Mouse (Mus musculus) cerebellum, adult 2 months (tissue): ENCODE data around the gene Tnni3. TPM values are rescaled to one million over a fixed set of nuclear protein-coding genes. Genes with fewer than 3 reads are reported as not detected.

ENCODE experiments used
- DNase-seq, 2 experiments: peaks; one replicate each; pipeline ENCODE4 v3.0.0; 2021
- H3K27ac ChIP-seq: fragments of 200-500 bp; 2 replicates; pipeline ENCODE4 v1.5.1; 2012; ENCODE audit warnings: low read length, control low read depth, inconsistent platforms; ENCODE audit not compliant: insufficient read depth
- H3K27me3 ChIP-seq: fragments of 200-500 bp; 2 replicates; pipeline ENCODE4 v1.6.1; 2012; ENCODE audit warnings: inconsistent platforms, mild to moderate bottlenecking, low read length, moderate library complexity; ENCODE audit not compliant: control insufficient read depth, insufficient read depth
- H3K4me1 ChIP-seq: fragments of 200-500 bp; 2 replicates; pipeline ENCODE4 v1.6.1; 2011; ENCODE audit warnings: low read length; ENCODE audit not compliant: control insufficient read depth, insufficient read depth
- H3K4me3 ChIP-seq: fragments of 200-500 bp; replicated peaks from 2 replicates; pipeline ENCODE3; 2011; ENCODE audit warnings: mild to moderate bottlenecking, low read depth, low read length, control low read depth; ENCODE audit not compliant: insufficient read depth
- CTCF ChIP-seq: fragments of 200-500 bp; IDR thresholded peaks from 2 replicates; pipeline ENCODE4 v1.5.1; 2011; ENCODE audit warnings: low read depth, mild to moderate bottlenecking, control low read depth, low read length, moderate library complexity, borderline replicate concordance; ENCODE audit not compliant: insufficient read depth
- POLR2A ChIP-seq: fragments of 200-500 bp; IDR thresholded peaks from 2 replicates; pipeline ENCODE4 v1.6.1; 2011; ENCODE audit warnings: low read length, control low read depth, borderline replicate concordance; ENCODE audit not compliant: insufficient read depth
- WGBS: fragments of 180-500 bp; shearing (Covaris S2); methylation state at CpG from one replicate; pipeline ENCODE4 v1.1.7; 2018; 5-methylcytosine and 5-hydroxymethylcytosine counted together
- polyA plus RNA-seq: library from polyadenylated mRNA; depleted of rRNA; stranded (reverse); fragments of >200 nt; gene quantifications from 2 replicates; pipeline ENCODE4 v1.2.3, GENCODE M21; 2012

Gene Tnni3
- polyA plus RNA-seq, 1 experiment: 9.5 TPM

DNA sequence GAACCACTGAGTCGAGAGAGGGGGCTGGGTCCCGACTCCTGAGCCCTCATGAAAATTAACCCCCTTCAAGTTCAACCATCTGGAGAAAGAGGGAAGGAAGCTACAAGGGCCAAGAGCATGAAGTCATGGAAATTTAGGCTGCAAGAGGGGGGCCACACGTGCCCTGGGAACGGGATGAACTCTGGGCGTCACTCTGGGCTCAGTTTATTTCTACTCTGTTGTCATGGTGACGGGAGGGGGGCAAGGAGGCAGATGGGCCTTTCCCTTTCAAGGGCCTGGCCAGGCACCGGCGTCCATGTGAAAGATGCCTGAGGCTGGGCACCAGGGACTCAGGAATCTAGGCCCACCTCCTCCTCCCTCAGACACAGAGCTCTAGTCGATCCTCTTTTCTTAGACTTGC is 25.8 kb downstream of the Tnni3 start:
- Histone ChIP-seq H3K4me3 (no peak overlapping the region), H3K27ac (no peak overlapping the region), H3K27me3 (no peaks in the 10 kb centered on the region), H3K4me1 (peaks cover 15% of the 10 kb centered on the region)
- 2% methylated on average over 9 of the region's 9 CpGs for WGBS
- no peak for TF ChIP-seq CTCF
- TF ChIP-seq POLR2A: no peak
- no peak for DNase-seq

DNA sequence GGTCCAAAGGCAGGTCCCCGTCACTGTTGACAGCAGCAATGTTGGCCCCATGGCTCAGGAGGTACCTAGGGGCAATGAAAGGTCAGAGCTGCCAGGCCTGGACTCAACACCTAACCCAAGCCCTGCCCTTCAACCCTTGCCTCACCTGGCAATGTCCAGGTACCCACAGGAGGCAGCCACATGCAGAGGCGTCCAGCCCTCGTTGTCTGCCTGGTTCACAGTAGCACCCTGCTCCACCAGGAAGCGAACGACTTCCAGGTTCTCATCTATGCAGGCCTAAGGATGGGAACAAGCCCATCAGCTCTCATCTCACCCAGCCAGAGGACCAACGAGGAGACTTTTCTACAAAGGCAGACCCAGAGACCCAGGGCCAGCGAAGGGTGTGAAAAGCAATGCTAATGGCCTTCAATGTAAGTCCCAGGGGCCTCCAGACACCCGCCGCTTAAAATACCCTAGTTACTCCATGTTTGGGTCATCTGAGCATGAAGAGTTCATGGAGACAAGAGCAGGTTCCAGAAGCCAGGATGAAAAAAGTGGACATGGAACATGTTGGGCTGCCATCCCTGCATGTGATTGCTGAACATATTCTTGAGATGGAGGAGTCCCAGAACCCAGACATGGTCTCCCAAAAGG is 26.6 kb downstream of the Tnni3 start:
- Histone ChIP-seq H3K4me1 (peaks cover 23% of the 10 kb centered on the region), H3K27ac (no peak overlapping the region), H3K27me3 (no peaks in the 10 kb centered on the region), H3K4me3 (no peak overlapping the region)
- no peak for TF ChIP-seq POLR2A
- TF ChIP-seq CTCF: no peak
- DNase-seq: no peak
- 76% methylated on average over 9 of the region's 9 CpGs for WGBS

DNA sequence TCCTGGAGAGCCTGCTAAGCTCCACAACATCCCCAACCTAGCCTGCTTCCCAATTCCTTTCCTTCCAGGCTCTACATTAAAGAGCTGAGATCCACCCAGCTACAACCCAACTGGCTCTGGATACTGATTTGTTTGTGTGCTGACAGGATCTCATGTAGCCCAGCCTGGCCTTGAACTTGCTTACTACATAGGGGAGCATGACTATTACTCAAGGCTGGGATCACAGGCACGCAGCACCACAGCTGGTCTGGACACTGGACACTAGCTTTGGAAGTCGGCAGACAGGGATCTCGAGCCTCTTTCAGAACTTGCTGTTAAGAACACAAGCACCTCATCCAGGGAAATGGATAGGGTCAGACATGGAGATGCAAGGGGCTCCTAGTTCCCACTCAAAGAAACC is 27.6 kb downstream of the Tnni3 start:
- no peak overlapping the region for H3K27ac ChIP-seq
- WGBS: 97% methylated on average over 3 of the region's 3 CpGs
- no peak overlapping the region for H3K4me3 ChIP-seq
- no peaks in the 10 kb centered on the region for H3K27me3 ChIP-seq
- H3K4me1 ChIP-seq: peaks cover 25% of the 10 kb centered on the region
- no peak for DNase-seq
- no peak for TF ChIP-seq CTCF
- TF ChIP-seq POLR2A: no peak

DNA sequence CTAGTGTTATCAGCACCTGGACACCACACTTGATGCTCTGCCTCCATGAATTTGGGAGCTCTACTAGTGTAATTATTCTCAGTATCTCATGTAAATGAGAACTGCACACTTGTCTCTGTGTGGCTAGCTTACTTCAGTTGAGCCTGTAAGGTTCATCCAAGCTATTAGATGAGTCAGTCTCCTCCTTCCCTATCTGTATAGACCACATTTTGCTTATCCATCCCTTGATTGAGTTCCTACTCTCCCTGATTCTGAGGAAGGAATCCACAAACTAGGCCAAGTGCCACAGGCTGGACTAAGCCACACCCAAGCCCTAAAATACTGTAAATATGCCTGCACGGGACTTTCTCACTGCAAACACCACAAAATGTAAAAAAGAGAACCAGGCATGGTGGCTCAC is 30.0 kb downstream of the Tnni3 start:
- WGBS: 68% methylated on average over 1 of the region's 1 CpGs
- Histone ChIP-seq H3K4me3 (no peak overlapping the region), H3K27ac (no peak overlapping the region), H3K4me1 (peaks cover 17% of the 10 kb centered on the region), H3K27me3 (no peaks in the 10 kb centered on the region)
- no peak for DNase-seq
- no peak for TF ChIP-seq POLR2A
- no peak for TF ChIP-seq CTCF

DNA sequence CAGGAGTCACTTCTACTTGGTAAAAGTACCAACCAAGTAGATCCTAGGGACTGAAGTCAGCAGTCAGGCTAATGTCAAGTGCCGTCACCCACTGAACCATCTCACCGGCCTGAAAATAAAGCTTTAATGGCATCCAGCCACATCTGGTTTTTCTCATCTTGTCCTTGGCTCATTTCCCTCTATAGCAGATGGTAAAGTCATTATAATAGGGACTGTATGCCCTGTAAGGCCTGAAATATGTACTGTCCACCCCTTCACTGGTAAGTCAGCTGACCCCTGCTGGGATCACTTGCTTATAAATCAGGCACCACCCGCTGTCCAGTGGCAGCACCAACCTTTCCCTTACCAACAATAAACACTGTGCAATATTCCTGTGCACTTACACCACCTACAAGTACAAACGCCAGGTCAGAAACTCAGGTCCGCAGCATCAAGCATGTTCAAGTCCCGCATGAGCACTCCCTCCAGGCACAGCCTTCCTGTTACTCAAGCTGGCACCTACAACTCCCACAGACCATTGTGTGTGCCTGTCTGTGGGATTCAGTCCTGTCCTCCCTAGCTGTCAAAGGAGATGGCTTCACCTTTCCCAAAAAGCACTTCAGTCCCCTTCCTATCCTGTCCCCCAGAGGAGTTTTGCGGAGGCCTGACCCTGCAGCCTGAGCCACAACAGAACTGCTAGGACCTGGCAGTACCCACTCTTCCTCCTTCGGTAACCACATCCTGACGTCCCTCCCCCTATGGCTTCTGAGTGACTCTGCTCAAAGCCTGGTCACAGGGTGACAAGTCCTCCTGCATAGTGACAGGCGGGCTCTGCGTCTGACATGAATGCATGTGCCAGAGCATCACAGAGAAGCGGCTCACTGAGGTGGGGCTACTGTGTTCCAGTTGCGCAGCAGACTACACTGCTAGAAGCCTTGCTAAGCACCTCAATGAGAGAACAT is 31.5 kb downstream of the Tnni3 start:
- no peak for TF ChIP-seq CTCF
- no peak for TF ChIP-seq POLR2A
- Histone ChIP-seq H3K27me3 (no peaks in the 10 kb centered on the region), H3K4me1 (peaks cover 15% of the 10 kb centered on the region), H3K27ac (no peak overlapping the region), H3K4me3 (no peak overlapping the region)
- WGBS: 49% methylated on average over 13 of the region's 13 CpGs
- no peak for DNase-seq

DNA sequence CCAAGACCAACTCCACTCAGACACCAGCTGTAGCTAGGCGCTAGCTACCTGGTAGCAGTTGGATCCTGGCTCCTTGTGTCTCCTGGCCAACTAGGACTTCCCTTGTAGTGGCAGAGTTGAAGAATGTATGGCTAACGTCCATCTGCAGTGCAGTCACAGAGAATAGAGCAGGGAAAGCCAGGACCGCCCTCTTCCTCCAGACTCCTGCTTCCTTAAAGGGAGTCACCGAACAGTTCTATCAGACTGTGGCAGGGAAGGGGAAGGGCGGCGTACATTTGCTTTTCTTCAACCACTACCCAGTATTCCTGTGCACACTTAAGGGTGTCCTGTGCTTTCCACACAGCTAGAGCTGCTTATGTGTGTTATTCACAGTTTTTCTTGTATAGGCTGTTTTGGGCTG is 32.7 kb downstream of the Tnni3 start:
- 71% methylated on average over 6 of the region's 6 CpGs for WGBS
- H3K27me3 ChIP-seq: no peaks in the 10 kb centered on the region
- H3K27ac ChIP-seq: no peak overlapping the region
- H3K4me1 ChIP-seq: peaks cover 15% of the 10 kb centered on the region
- no peak overlapping the region for H3K4me3 ChIP-seq
- TF ChIP-seq CTCF (no peak), POLR2A (no peak)
- DNase-seq: no peak

DNA sequence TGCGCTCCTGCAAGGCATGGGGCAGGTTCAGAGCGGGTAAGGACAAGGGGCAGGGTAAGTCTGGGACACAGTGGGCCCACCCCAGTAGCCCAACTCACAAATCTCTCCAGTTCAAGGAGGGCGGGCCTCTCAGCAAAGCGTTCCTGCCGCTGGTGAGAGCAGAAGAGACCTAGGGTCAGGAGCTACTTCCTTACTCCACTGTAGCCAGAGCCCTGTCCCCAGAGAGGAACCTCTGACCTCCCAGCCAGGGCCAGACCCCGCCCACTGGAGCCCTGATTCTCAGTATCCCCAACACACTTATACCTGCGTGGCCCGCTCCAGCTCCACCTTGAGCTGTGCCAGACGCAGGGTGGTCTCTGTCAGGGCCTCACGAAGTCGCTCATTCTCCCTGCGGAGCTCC is 41.7 kb downstream of the Tnni3 start:
- 84% methylated on average over 12 of the region's 12 CpGs for WGBS
- TF ChIP-seq CTCF: no peak
- no peak for TF ChIP-seq POLR2A
- Histone ChIP-seq H3K4me1 (no peaks in the 10 kb centered on the region; the same call in 1 of the 2 replicates), H3K27ac (no peak overlapping the region), H3K4me3 (no peak overlapping the region), H3K27me3 (no peaks in the 10 kb centered on the region)
- DNase-seq: no peak
